Mouse (Mus musculus) C2C12 (cell line): Measurements from ENCODE around the gene Susd1.

Source experiments
- CTCF ChIP-seq: IDR thresholded peaks from one replicate; pipeline ENCODE4 v1.5.1; 2011; ENCODE audit not compliant: control insufficient read depth, insufficient read depth, insufficient read length
- MAX ChIP-seq: IDR thresholded peaks from one replicate; pipeline ENCODE4 v1.6.1; 2011; ENCODE audit warnings: mild to moderate bottlenecking, control low read depth

DNA sequence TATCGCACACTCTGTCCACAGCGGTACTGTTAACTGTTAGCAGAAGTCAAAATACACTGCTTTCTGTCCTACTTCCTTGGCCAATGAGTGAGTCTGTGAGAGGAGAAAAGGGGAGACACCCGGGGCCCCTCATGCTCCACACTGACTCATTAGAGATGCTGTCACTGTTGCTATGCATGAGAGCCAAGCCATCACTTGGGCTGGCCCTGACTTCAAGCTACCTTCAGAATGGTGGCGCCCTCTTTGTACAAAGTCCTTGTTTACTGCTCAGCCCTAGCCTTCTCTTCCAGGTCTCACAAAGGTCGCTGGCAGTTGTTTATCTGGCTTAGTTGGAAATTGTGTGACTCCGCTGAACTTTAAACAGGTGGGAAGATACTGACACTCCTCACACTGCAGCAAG lies 119.8 kb downstream of the Susd1 start:
- TF ChIP-seq CTCF (no peak), MAX (no peak)
